Mouse (Mus musculus): ENCODE results near the gene Bcl2l15. TPM values are rescaled to one million over a fixed set of nuclear protein-coding genes. Genes with fewer than 3 reads are reported as not detected.

Gene Bcl2l15
- polyA plus RNA-seq, 1 experiment from 2014 or later, result 0.31 TPM

DNA sequence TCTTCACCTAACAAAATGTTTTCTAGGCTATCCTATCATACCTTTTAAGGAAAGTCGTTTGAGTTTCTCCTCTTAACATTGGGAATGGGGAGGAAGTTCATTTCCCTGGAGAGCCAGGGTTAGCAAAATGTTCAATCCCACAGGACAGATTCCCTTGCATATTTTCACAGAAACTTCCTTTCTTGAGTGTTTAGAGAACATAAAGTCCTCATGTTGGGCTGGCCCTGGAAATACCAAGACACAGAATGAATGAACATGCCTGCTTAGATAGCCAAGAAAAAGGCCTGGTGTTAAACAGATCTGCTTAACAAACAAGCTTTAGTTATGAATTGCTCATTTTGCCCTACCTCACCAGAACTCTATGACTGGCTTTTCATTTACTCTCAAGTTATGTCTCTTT lies 39.8 kb upstream of the Bcl2l15 start:
- Histone ChIP-seq H3K9ac (ENCODE audit: low read depth, low read length) (no peak overlapping the region), H3K9me3 (replicated peaks; ENCODE audit: control insufficient read depth, low read length, poor library complexity, severe bottlenecking) (no peaks in the 10 kb centered on the region), H3K27me3 (ENCODE audit: control insufficient read depth, insufficient read depth, low read depth, low read length) (no peaks in the 10 kb centered on the region), H3K4me2 (ENCODE audit: low read length) (no peak overlapping the region), H3K27ac (ENCODE audit: low read length) (no peak overlapping the region), H3K4me3 (ENCODE audit: low read depth, low read length) (no peak overlapping the region), H3K4me1 (ENCODE audit: control insufficient read depth, insufficient read depth, low read length) (peaks cover 19% of the 10 kb centered on the region), H3K36me3 (ENCODE audit: control insufficient read depth, insufficient read depth, low read length) (no peaks in the 10 kb centered on the region)
- 83% methylated on average over 1 of the region's 1 CpGs for WGBS
- ATAC-seq, result no peak

DNA sequence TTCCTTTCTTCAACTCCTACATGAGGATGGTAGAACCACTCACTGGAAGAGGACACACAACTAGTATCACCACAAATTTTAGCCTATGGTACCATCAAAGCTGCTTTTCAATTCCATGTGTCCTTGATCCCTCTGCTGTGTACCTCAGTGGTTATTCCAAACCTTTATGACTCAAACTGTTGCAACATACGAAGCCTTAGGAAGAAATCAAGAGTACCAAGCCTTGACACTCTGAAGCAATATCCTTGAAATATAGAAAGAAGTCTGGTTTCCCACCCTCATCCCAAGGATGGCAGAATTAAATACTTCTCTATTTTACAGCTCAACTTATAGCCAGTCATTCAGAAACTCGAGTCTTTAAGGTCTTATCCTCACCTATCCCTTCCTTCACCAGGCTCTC lies 36.0 kb upstream of the Bcl2l15 start:
- Histone ChIP-seq H3K4me3 (ENCODE audit: low read depth, low read length) (no peak overlapping the region), H3K4me1 (ENCODE audit: control insufficient read depth, insufficient read depth, low read length) (peaks cover 4% of the 10 kb centered on the region; the same call in 1 of the 2 replicates), H3K27me3 (ENCODE audit: control insufficient read depth, insufficient read depth, low read depth, low read length) (no peaks in the 10 kb centered on the region), H3K27ac (ENCODE audit: low read length) (no peak overlapping the region), H3K9me3 (replicated peaks; ENCODE audit: control insufficient read depth, low read length, poor library complexity, severe bottlenecking) (no peaks in the 10 kb centered on the region), H3K4me2 (ENCODE audit: low read length) (no peak overlapping the region), H3K36me3 (ENCODE audit: control insufficient read depth, insufficient read depth, low read length) (no peaks in the 10 kb centered on the region; the same call in 1 of the 2 replicates), H3K9ac (ENCODE audit: low read depth, low read length) (no peak overlapping the region)
- 59% methylated on average over 2 of the region's 2 CpGs for WGBS
- no peak for ATAC-seq

DNA sequence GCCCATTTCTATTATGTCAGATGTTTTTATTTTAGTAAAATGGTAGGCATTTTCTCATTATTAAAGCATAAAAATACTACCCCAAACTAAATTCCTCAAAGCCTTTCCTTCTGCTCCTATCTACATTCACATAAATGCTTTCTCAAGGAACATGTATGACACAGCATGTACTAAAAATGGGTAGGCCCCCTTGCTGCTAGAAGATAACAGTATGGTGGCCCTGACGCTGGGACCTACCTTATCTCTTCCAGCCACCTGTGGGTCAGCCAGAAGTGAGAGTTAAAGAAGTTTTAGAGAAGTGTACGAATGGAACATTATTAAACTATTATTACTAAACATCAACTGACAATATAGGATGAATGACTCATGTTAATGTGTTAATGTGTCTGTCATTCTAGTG lies 32.9 kb upstream of the Bcl2l15 start:
- WGBS, result 86% methylated on average over 2 of the region's 2 CpGs

DNA sequence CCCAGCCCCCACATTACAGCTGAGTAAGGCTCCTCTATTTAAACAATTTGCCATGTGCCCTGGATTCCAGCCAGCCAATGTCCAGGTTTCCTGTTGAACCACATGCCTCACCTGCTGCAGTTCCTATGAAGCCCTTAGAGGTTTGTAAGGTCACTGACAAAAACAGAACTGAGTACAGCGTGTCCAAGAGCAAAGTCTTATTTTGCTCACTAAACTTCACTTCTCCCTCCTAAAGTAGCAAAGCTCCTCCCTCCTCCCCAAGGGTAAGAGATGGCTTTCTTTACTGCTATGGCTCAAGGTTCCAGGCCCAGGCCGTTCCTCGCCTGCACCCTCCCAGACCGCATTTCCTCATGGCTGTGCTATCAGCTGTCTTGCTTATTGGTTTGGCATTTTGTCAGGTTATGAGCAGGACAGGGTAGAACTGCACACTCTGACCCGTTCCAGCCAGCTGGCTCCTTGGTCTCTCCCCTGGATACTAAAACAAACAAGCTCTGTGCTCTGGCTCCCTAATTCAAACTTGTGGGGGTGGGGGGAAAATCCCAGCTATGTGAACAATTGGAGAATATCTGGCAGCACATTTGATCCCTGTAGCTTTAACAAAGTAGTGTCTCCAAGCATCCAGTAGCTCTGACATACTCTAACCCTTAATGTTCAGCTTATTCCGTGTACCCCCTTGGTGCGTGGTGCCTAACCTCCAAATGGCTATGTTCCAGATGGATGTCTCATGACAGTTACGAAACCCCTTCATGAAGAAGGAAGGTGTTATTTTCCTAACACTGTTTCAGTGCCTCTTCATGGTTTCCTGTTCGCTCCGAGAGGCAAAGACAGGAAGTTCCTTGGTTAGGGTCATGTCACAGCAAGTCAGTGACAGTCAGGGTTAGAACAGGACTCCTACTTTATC lies 30.5 kb upstream of the Bcl2l15 start:
- no peak overlapping the region for H3K9ac ChIP-seq (ENCODE audit: low read depth, low read length)
- no peaks in the 10 kb centered on the region for H3K9me3 ChIP-seq (replicated peaks; ENCODE audit: control insufficient read depth, low read length, poor library complexity, severe bottlenecking)
- no peak overlapping the region for H3K4me2 ChIP-seq (ENCODE audit: low read length)
- no peak for ATAC-seq
- no peaks in the 10 kb centered on the region for H3K27me3 ChIP-seq (ENCODE audit: control insufficient read depth, insufficient read depth, low read depth, low read length)
- H3K4me1 ChIP-seq (ENCODE audit: control insufficient read depth, insufficient read depth, low read length), result no peaks in the 10 kb centered on the region
- 82% methylated on average over 10 of the region's 10 CpGs for WGBS
- H3K4me3 ChIP-seq (ENCODE audit: low read depth, low read length), result no peak overlapping the region
- H3K27ac ChIP-seq (ENCODE audit: low read length), result peak overlapping the region; percentile 14; the same call in 1 of the 2 replicates
- peaks cover 13% of the 10 kb centered on the region for H3K36me3 ChIP-seq (ENCODE audit: control insufficient read depth, insufficient read depth, low read length)

More for the DNA sequence above, 32.9 kb upstream of the Bcl2l15 start:
- no peak overlapping the region for H3K27ac ChIP-seq (ENCODE audit: low read length)
- peaks cover 13% of the 10 kb centered on the region for H3K36me3 ChIP-seq (ENCODE audit: control insufficient read depth, insufficient read depth, low read length)
- no peak for ATAC-seq
- H3K27me3 ChIP-seq (ENCODE audit: control insufficient read depth, insufficient read depth, low read depth, low read length), result no peaks in the 10 kb centered on the region
- no peak overlapping the region for H3K4me2 ChIP-seq (ENCODE audit: low read length)
- H3K9me3 ChIP-seq (replicated peaks; ENCODE audit: control insufficient read depth, low read length, poor library complexity, severe bottlenecking), result no peaks in the 10 kb centered on the region
- no peaks in the 10 kb centered on the region for H3K4me1 ChIP-seq (ENCODE audit: control insufficient read depth, insufficient read depth, low read length)
- no peak overlapping the region for H3K4me3 ChIP-seq (ENCODE audit: low read depth, low read length)
- H3K9ac ChIP-seq (ENCODE audit: low read depth, low read length), result no peak overlapping the region

GRCm38 (mm10) chr3:103802861-103803260 lies 29.5 kb upstream of the Bcl2l15 start:
- Histone ChIP-seq H3K4me3 (ENCODE audit: low read depth, low read length) (no peak overlapping the region), H3K4me1 (ENCODE audit: control insufficient read depth, insufficient read depth, low read length) (peaks cover 3% of the 10 kb centered on the region), H3K27ac (ENCODE audit: low read length) (no peak overlapping the region), H3K27me3 (ENCODE audit: control insufficient read depth, insufficient read depth, low read depth, low read length) (no peaks in the 10 kb centered on the region), H3K9me3 (replicated peaks; ENCODE audit: control insufficient read depth, low read length, poor library complexity, severe bottlenecking) (no peaks in the 10 kb centered on the region), H3K4me2 (ENCODE audit: low read length) (no peak overlapping the region), H3K9ac (ENCODE audit: low read depth, low read length) (no peak overlapping the region), H3K36me3 (ENCODE audit: control insufficient read depth, insufficient read depth, low read length) (peaks cover 13% of the 10 kb centered on the region)
- no peak for ATAC-seq
- WGBS, result 87% methylated on average over 8 of the region's 8 CpGs

- H3K27me3 ChIP-seq (ENCODE audit: control insufficient read depth, insufficient read depth, low read depth, low read length), result no peaks in the 10 kb centered on the region
- H3K4me3 ChIP-seq (ENCODE audit: low read depth, low read length), result no peak overlapping the region
- no peak overlapping the region for H3K9ac ChIP-seq (ENCODE audit: low read depth, low read length)
- no peaks in the 10 kb centered on the region for H3K9me3 ChIP-seq (replicated peaks; ENCODE audit: control insufficient read depth, low read length, poor library complexity, severe bottlenecking)
- ATAC-seq, result no peak
- peaks cover 15% of the 10 kb centered on the region for H3K4me1 ChIP-seq (ENCODE audit: control insufficient read depth, insufficient read depth, low read length)
- peaks cover 13% of the 10 kb centered on the region for H3K36me3 ChIP-seq (ENCODE audit: control insufficient read depth, insufficient read depth, low read length)
- no peak overlapping the region for H3K27ac ChIP-seq (ENCODE audit: low read length)
- 100% methylated on average over 1 of the region's 1 CpGs for WGBS
- no peak overlapping the region for H3K4me2 ChIP-seq (ENCODE audit: low read length)
Observed at GRCm38 (mm10) chr3:103805671-103806070, 26.7 kb upstream of the Bcl2l15 start.

DNA sequence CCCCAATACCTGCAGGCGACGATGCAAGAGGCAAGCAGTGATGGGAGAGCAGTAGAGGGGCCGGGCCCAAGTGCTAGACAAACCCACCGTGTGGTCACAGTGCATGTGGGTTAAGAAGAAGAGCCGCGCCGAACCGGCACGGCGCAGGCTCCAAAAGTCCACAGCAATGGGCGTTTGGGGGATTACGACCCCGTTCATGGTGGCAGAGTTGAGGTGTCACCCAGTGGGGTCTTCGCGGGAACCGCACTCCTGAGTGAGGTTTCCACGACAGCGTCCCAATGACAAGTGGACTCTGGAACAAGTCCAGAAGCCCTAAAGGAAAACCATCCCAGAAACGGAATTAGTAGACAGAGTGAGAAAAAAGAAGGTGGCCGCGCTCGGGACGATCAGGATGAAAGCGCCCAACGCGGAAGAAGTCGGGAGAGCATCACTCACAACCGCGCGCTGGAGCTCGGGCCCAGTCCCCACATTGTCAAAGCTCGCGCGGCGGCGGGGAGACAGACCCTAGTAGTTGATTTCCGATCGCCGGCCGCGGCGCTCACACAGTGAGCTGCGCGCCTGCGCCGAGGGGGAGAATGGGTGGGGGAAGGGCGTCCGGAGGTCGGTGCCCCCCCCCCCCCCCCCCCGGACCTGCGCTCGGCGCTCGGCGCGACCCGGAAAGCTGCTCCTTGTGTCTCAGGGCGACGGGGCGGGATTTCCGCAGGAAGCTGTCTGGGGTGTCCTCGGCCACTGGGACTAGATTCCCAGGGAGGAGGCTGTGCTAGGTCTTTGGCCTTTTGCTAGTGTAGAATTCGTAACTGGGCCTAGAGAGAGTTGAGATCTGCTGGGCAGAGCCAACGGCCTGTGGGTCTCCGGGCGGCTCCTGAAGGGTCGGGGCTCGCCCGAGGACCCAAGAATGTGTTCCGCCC lies 23.3 kb upstream of the Bcl2l15 start, which contains the start of the genes Dclre1b, Ap4b1 and Gm43064:
Gene Dclre1b (minus strand): TSS at position 554 of the 908 bp plus-strand sequence.
Gene Ap4b1 (plus strand): TSS at position 630 of the 908 bp plus-strand sequence.
Gene Gm43064 (plus strand): TSS at position 683 of the 908 bp plus-strand sequence.
- Histone ChIP-seq H3K27ac (ENCODE audit: low read length) (peak within 1 kb of the TSS; percentile 92), H3K9me3 (replicated peaks; ENCODE audit: control insufficient read depth, low read length, poor library complexity, severe bottlenecking) (no peaks in the 10 kb centered on the region), H3K9ac (ENCODE audit: low read depth, low read length) (peak within 1 kb of the TSS; percentile 90), H3K27me3 (ENCODE audit: control insufficient read depth, insufficient read depth, low read depth, low read length) (no peaks in the 10 kb centered on the region), H3K4me1 (ENCODE audit: control insufficient read depth, insufficient read depth, low read length) (peaks cover 18% of the 10 kb centered on the region), H3K36me3 (ENCODE audit: control insufficient read depth, insufficient read depth, low read length) (peaks cover 3% of the 10 kb centered on the region; the same call in 1 of the 2 replicates), H3K4me3 (ENCODE audit: low read depth, low read length) (peak within 1 kb of the TSS; percentile 62), H3K4me2 (ENCODE audit: low read length) (peak within 1 kb of the TSS; percentile 60)
- WGBS, result under 1% methylated on average over 62 of the region's 70 CpGs
- ATAC-seq, result peak; percentile 99

- H3K27me3 ChIP-seq (ENCODE audit: control insufficient read depth, insufficient read depth, low read depth, low read length), result no peaks in the 10 kb centered on the region
- no peaks in the 10 kb centered on the region for H3K9me3 ChIP-seq (replicated peaks; ENCODE audit: control insufficient read depth, low read length, poor library complexity, severe bottlenecking)
- H3K9ac ChIP-seq (ENCODE audit: low read depth, low read length), result peak overlapping the region; percentile 90
- H3K4me2 ChIP-seq (ENCODE audit: low read length), result peak overlapping the region; percentile 60
- peak; percentile 71 for ATAC-seq
- H3K4me1 ChIP-seq (ENCODE audit: control insufficient read depth, insufficient read depth, low read length), result peaks cover 18% of the 10 kb centered on the region
- WGBS, result 1% methylated on average over 14 of the region's 14 CpGs
- peak overlapping the region; percentile 92 for H3K27ac ChIP-seq (ENCODE audit: low read length)
- H3K36me3 ChIP-seq (ENCODE audit: control insufficient read depth, insufficient read depth, low read length), result peaks cover 4% of the 10 kb centered on the region
- peak overlapping the region; percentile 62 for H3K4me3 ChIP-seq (ENCODE audit: low read depth, low read length)
Observed at GRCm38 (mm10) chr3:103809799-103810150, 22.6 kb upstream of the Bcl2l15 start.

All from midbrain, embryonic 16.5 days (tissue).